Mouse (Mus musculus): ENCODE data around the gene Zbed4. TPM values are rescaled to one million over a fixed set of nuclear protein-coding genes. Genes with fewer than 3 reads are reported as not detected.

The Zbed4 gene
- polyA plus RNA-seq (2015; fragmentation: Illumina TruSeq; extraction: RNeasy Lipid Tissue Mini Kit (QIAGEN cat#74804); ENCODE audit: insufficient read depth, low read depth, low replicate concordance): 2.3 TPM

GRCm38 (mm10) chr15:88751564-88752402, at the start of gene Zbed4:
Zbed4 (plus strand) TSS chr15:88751660.

GRCm38 (mm10) chr15:88733834-88734571, 17.5 kb upstream of the Zbed4 start, which contains the start of gene Brd1:
Brd1 (minus strand) TSS chr15:88734233.

DNA sequence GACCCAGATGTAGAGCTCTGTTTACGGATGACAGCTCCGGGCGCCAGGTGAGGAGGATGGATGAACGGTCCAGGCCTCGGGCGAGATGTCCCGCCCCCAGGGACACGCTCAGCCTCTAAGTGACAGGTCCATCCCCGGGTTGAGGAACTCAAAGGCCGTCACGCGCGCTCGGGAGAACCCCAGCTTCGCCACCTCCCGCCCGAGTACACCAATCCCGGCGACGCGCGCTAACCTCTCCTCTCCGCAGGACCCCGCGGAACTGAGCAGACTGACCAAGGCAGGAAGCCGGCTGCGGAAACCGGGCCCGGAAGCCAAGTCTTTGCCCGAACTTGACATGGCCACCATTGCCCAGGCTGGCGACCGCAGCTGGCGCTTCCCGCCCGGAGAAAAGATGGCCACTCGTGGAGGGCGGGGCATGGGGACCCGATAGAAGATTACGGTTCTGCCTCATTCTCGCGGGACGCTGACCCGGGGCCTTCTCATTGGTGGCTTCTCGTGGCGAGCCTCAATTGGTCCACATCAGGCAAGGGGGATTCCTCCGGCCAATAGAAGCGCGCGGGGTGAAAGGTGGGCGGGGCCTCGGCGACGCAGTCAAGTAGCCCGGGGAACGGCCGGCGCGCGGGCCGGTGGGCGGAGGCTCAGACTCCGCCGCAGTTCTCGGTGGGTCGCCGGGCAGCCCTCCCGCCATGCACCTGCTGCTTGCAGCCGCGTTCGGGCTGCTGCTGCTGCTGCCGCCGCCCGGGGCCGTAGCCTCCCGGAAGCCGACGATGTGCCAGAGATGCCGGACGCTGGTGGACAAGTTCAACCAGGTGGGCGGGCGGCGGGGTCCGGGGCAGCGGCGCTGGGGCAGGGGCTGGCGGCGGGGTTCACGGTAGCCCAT, 67.8 kb downstream of the Zbed4 start, which contains the start of the genes Alg12 and Creld2:
TSS of gene Alg12 (minus strand) at position 293 of the 880 bp plus-strand sequence.
TSS of gene Creld2 (plus strand) at position 621 of the 880 bp plus-strand sequence.

Other genes with a start within 250 kb of the Zbed4 start
- not detected for gene Zdhhc25, start 151.4 kb upstream of the Zbed4 start, polyA plus RNA-seq (2015; fragmentation: Illumina TruSeq; extraction: RNeasy Lipid Tissue Mini Kit (QIAGEN cat#74804); ENCODE audit: insufficient read depth, low read depth, low replicate concordance)
- gene Brd1, start 17.4 kb upstream of the Zbed4 start, polyA plus RNA-seq (2015; fragmentation: Illumina TruSeq; extraction: RNeasy Lipid Tissue Mini Kit (QIAGEN cat#74804); ENCODE audit: insufficient read depth, low read depth, low replicate concordance): 8.1 TPM
- 6.6 TPM for gene Alg12, start 67.7 kb downstream of the Zbed4 start, polyA plus RNA-seq (2015; fragmentation: Illumina TruSeq; extraction: RNeasy Lipid Tissue Mini Kit (QIAGEN cat#74804); ENCODE audit: insufficient read depth, low read depth, low replicate concordance)
- 120 TPM for gene Creld2, start 68.0 kb downstream of the Zbed4 start, polyA plus RNA-seq (2015; fragmentation: Illumina TruSeq; extraction: RNeasy Lipid Tissue Mini Kit (QIAGEN cat#74804); ENCODE audit: insufficient read depth, low read depth, low replicate concordance)
- 76.7 TPM for gene Pim3, start 110.5 kb downstream of the Zbed4 start, polyA plus RNA-seq (2015; fragmentation: Illumina TruSeq; extraction: RNeasy Lipid Tissue Mini Kit (QIAGEN cat#74804); ENCODE audit: insufficient read depth, low read depth, low replicate concordance)
- gene Ttll8, start 202.8 kb downstream of the Zbed4 start, polyA plus RNA-seq (2015; fragmentation: Illumina TruSeq; extraction: RNeasy Lipid Tissue Mini Kit (QIAGEN cat#74804); ENCODE audit: insufficient read depth, low read depth, low replicate concordance): not detected
- not detected for gene Mlc1, start 227.3 kb downstream of the Zbed4 start, polyA plus RNA-seq (2015; fragmentation: Illumina TruSeq; extraction: RNeasy Lipid Tissue Mini Kit (QIAGEN cat#74804); ENCODE audit: insufficient read depth, low read depth, low replicate concordance)
- not detected for gene Mov10l1, start 231.2 kb downstream of the Zbed4 start, polyA plus RNA-seq (2015; fragmentation: Illumina TruSeq; extraction: RNeasy Lipid Tissue Mini Kit (QIAGEN cat#74804); ENCODE audit: insufficient read depth, low read depth, low replicate concordance)